Mouse (Mus musculus) C2C12 (cell line): ENCODE measurements at regions not wholly inside any gene's neighbourhood (a gene's known extent, or its start where the extent isn't known, plus 50 kb on each side); places are given as distances from the start of the nearest gene placed in this dataset.

ENCODE experiments used
- CEBPB ChIP-seq: IDR thresholded peaks from one replicate; pipeline ENCODE4 v1.6.1; 2011; ENCODE audit warnings: low read depth, mild to moderate bottlenecking, control low read depth, moderate library complexity
- CTCF ChIP-seq: IDR thresholded peaks from one replicate; pipeline ENCODE4 v1.5.1; 2011; ENCODE audit not compliant: control insufficient read depth, insufficient read depth, insufficient read length
- MYOD1 ChIP-seq: IDR thresholded peaks from one replicate; pipeline ENCODE4 v1.6.1; 2011; ENCODE audit warnings: low read depth; ENCODE audit not compliant: control insufficient read depth, insufficient read length
- USF1 ChIP-seq: IDR thresholded peaks from one replicate; pipeline ENCODE4 v1.6.1; 2011; ENCODE audit warnings: low read depth, mild to moderate bottlenecking, control low read depth, moderate library complexity

- TF ChIP-seq CTCF (no peak), MYOD1 (no peak), CEBPB (no peak), USF1 (no peak)
Observed at GRCm38 (mm10) chr5:133078916-133079315, 535.8 kb upstream of the Auts2 start.
